Mouse (Mus musculus) midbrain, embryonic 10.5 days (tissue): ENCODE measurements around the gene Dner. TPM values are rescaled to one million over a fixed set of nuclear protein-coding genes. Genes with fewer than 3 reads are reported as not detected.

Experiments used
- DNase-seq: peaks from one replicate; pipeline ENCODE4 v3.0.0-alpha.2; 2017; ENCODE audit warnings: low spot score
- H3K27ac ChIP-seq: fragments of 300-500 bp; sonication (generic); replicated peaks from 2 replicates; pipeline ENCODE4 v1.5.1; 2016; ENCODE audit warnings: mild to moderate bottlenecking
- H3K27me3 ChIP-seq: fragments of 300-500 bp; sonication (generic); 2 replicates; pipeline ENCODE4 v1.6.1; 2016; ENCODE audit warnings: low read depth, mild to moderate bottlenecking; ENCODE audit not compliant: poor library complexity, severe bottlenecking
- H3K36me3 ChIP-seq: fragments of 300-500 bp; sonication (generic); 2 replicates; pipeline ENCODE4 v1.6.1; 2016; ENCODE audit warnings: mild to moderate bottlenecking, moderate library complexity
- H3K4me1 ChIP-seq: fragments of 300-500 bp; sonication (generic); 2 replicates; pipeline ENCODE4 v1.6.1; 2016
- H3K4me3 ChIP-seq: fragments of 300-500 bp; sonication (generic); 2 replicates; pipeline ENCODE4 v1.5.1; 2016; ENCODE audit warnings: mild to moderate bottlenecking, moderate library complexity
- H3K9me3 ChIP-seq: fragments of 300-500 bp; sonication (generic); replicated peaks from 2 replicates; pipeline ENCODE4 v1.6.1; 2016; ENCODE audit warnings: mild to moderate bottlenecking
- WGBS: fragments of 180-500 bp; shearing (Covaris S2); methylation state at CpG from one replicate; pipeline ENCODE4 v1.1.7; 2016; 5-methylcytosine and 5-hydroxymethylcytosine counted together
- polyA plus RNA-seq: library from polyadenylated mRNA; unstranded; fragments of >200 nt; fragmentation: Nextera tagmentation; extraction: Ambion mirVana; gene quantifications from 2 replicates; pipeline ENCODE4 v1.2.1, GENCODE M21; 2016

The Dner gene
- polyA plus RNA-seq, 1 experiment from 2014 or later = 10.6 TPM

- H3K27me3 ChIP-seq = no peaks in the 10 kb centered on the region
- 88% methylated on average over 1 of the region's 1 CpGs for WGBS
These were observed 187.5 kb downstream of the Dner start for GRCm38 (mm10) chr1:84508510-84508909.

DNA sequence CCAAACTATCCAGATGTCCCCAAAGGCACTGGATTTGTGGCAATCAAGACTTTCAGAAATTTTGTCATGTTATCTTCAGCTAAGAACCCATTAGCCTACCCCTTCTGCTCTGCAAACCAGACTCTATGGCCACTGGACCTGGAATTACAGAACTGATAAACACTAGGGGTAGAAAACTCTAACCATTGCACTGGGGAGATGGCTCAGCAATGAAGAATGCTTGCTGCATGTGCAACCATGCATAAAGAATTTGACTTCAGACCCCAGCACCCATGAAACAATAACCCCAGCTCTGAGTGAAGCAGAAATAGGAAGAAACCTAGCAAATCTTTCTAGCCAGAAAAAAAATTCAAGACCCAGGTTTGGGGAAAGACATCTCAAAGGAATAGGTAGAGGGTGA, 188.5 kb downstream of the Dner start:
- H3K27me3 ChIP-seq = no peaks in the 10 kb centered on the region
- no peaks in the 10 kb centered on the region for H3K36me3 ChIP-seq
- no peak overlapping the region for H3K27ac ChIP-seq
- H3K4me3 ChIP-seq = no peak overlapping the region
- no peak for DNase-seq
- H3K9me3 ChIP-seq = no peaks in the 10 kb centered on the region
- H3K4me1 ChIP-seq = peaks cover 14% of the 10 kb centered on the region; the same call in 1 of the 2 replicates

More at GRCm38 (mm10) chr1:84508510-84508909, 187.5 kb downstream of the Dner start:
- Histone ChIP-seq H3K9me3 (no peaks in the 10 kb centered on the region), H3K27ac (no peak overlapping the region), H3K4me3 (no peak overlapping the region), H3K36me3 (no peaks in the 10 kb centered on the region), H3K4me1 (peaks cover 14% of the 10 kb centered on the region; the same call in 1 of the 2 replicates)
- DNase-seq = no peak

DNA sequence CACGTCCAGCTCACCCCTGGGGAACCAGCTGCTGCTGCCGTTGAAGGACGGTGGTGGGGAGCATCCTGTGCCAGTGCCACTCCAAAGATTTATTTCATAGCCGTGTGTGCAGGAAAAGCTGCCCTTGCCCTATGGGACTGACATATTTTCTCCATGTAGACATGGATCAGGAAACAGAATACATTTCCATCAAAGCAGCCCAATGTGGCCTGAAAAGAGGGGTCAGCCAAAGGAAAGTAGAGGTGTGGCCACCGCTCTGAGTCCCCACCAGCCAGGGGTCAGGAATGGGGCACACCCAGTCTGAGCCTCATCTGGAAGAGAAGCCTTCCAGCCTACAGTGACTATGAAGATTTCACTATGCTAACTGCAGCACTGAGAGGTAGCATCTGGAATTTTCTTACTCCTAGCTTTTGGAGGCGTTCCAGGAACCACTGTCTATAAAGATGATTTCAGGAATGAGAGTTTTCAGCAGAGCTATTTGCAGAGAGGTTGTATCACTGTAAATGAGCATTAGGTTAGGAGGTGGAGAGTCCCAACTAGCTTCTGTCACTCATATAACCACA, 189.0 kb downstream of the Dner start:
- no peaks in the 10 kb centered on the region for H3K36me3 ChIP-seq
- H3K27ac ChIP-seq = no peak overlapping the region
- 76% methylated on average over 6 of the region's 6 CpGs for WGBS
- H3K9me3 ChIP-seq = no peaks in the 10 kb centered on the region
- peaks cover 14% of the 10 kb centered on the region; the same call in 1 of the 2 replicates for H3K4me1 ChIP-seq
- H3K4me3 ChIP-seq = no peak overlapping the region
- no peaks in the 10 kb centered on the region for H3K27me3 ChIP-seq
- no peak for DNase-seq

GRCm38 (mm10) chr1:84500673-84501072, 195.3 kb downstream of the Dner start:
- H3K4me3 ChIP-seq = no peak overlapping the region
- H3K27me3 ChIP-seq = no peaks in the 10 kb centered on the region
- no peak for DNase-seq

GRCm38 (mm10) chr1:84491732-84492131, 204.3 kb downstream of the Dner start:
- DNase-seq = no peak
- 89% methylated on average over 6 of the region's 6 CpGs for WGBS

More at GRCm38 (mm10) chr1:84500673-84501072, 195.3 kb downstream of the Dner start:
- Histone ChIP-seq H3K27ac (no peak overlapping the region), H3K36me3 (no peaks in the 10 kb centered on the region), H3K4me1 (no peaks in the 10 kb centered on the region), H3K9me3 (no peaks in the 10 kb centered on the region)
- 93% methylated on average over 3 of the region's 3 CpGs for WGBS

GRCm38 (mm10) chr1:84488546-84488945, 207.5 kb downstream of the Dner start:
- H3K9me3 ChIP-seq = no peaks in the 10 kb centered on the region
- H3K27ac ChIP-seq = no peak overlapping the region
- no peaks in the 10 kb centered on the region for H3K27me3 ChIP-seq
- H3K4me1 ChIP-seq = no peaks in the 10 kb centered on the region
- no peak overlapping the region for H3K4me3 ChIP-seq
- no peak for DNase-seq
- H3K36me3 ChIP-seq = no peaks in the 10 kb centered on the region
- 88% methylated on average over 1 of the region's 1 CpGs for WGBS

More at GRCm38 (mm10) chr1:84491732-84492131, 204.3 kb downstream of the Dner start:
- H3K27me3 ChIP-seq = no peaks in the 10 kb centered on the region
- H3K4me1 ChIP-seq = no peaks in the 10 kb centered on the region
- no peak overlapping the region for H3K27ac ChIP-seq
- H3K4me3 ChIP-seq = no peak overlapping the region
- H3K9me3 ChIP-seq = no peaks in the 10 kb centered on the region
- H3K36me3 ChIP-seq = no peaks in the 10 kb centered on the region

- Histone ChIP-seq H3K27ac (no peak overlapping the region), H3K27me3 (no peaks in the 10 kb centered on the region), H3K4me1 (no peaks in the 10 kb centered on the region), H3K4me3 (no peak overlapping the region), H3K36me3 (no peaks in the 10 kb centered on the region), H3K9me3 (no peaks in the 10 kb centered on the region)
- DNase-seq = no peak
These were observed 211.0 kb downstream of the Dner start for GRCm38 (mm10) chr1:84485066-84485465.

GRCm38 (mm10) chr1:84484577-84484976, 211.4 kb downstream of the Dner start:
- Histone ChIP-seq H3K4me1 (no peaks in the 10 kb centered on the region), H3K4me3 (no peak overlapping the region), H3K27ac (no peak overlapping the region), H3K9me3 (no peaks in the 10 kb centered on the region), H3K27me3 (no peaks in the 10 kb centered on the region), H3K36me3 (no peaks in the 10 kb centered on the region)
- no peak for DNase-seq
- WGBS = 88% methylated on average over 3 of the region's 3 CpGs

- H3K36me3 ChIP-seq = no peaks in the 10 kb centered on the region
- 89% methylated on average over 8 of the region's 8 CpGs for WGBS
- H3K4me3 ChIP-seq = no peak overlapping the region
- DNase-seq = no peak
- no peak overlapping the region for H3K27ac ChIP-seq
- H3K27me3 ChIP-seq = no peaks in the 10 kb centered on the region
- no peaks in the 10 kb centered on the region for H3K9me3 ChIP-seq
- H3K4me1 ChIP-seq = no peaks in the 10 kb centered on the region
These were observed 216.0 kb downstream of the Dner start for GRCm38 (mm10) chr1:84479976-84480375.

- Histone ChIP-seq H3K4me3 (no peak overlapping the region), H3K4me1 (no peaks in the 10 kb centered on the region), H3K9me3 (no peaks in the 10 kb centered on the region), H3K27me3 (no peaks in the 10 kb centered on the region), H3K36me3 (no peaks in the 10 kb centered on the region), H3K27ac (no peak overlapping the region)
- no peak for DNase-seq
- WGBS = 87% methylated on average over 3 of the region's 3 CpGs
These were observed 221.7 kb downstream of the Dner start for GRCm38 (mm10) chr1:84474274-84474673.

GRCm38 (mm10) chr1:84472260-84472659, 223.8 kb downstream of the Dner start:
- no peak for DNase-seq
- Histone ChIP-seq H3K9me3 (no peaks in the 10 kb centered on the region), H3K27ac (no peak overlapping the region), H3K27me3 (no peaks in the 10 kb centered on the region), H3K4me3 (no peak overlapping the region), H3K4me1 (no peaks in the 10 kb centered on the region), H3K36me3 (no peaks in the 10 kb centered on the region)
- 83% methylated on average over 2 of the region's 2 CpGs for WGBS

DNA sequence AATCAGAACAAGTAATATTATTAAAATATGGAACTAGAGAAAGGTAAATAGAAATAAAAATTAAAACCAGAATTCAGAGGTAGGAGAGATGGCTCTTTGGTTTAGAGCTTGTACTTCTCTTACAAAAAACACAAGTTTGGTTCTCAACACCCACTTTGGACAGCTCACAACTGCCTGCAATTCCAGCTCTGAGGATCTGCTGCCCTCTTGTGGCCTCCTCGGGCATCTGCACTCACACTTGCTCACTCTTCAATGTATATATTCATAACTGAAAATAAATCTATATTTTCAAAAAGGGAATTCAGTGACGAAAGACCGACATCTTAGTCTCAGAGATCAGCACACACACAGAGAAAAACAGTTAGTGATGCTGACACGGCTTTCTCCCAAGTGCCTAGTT, 225.7 kb downstream of the Dner start:
- H3K9me3 ChIP-seq = no peaks in the 10 kb centered on the region
- no peaks in the 10 kb centered on the region for H3K27me3 ChIP-seq
- H3K27ac ChIP-seq = no peak overlapping the region
- DNase-seq = no peak
- no peaks in the 10 kb centered on the region for H3K36me3 ChIP-seq
- no peak overlapping the region for H3K4me3 ChIP-seq
- no peaks in the 10 kb centered on the region for H3K4me1 ChIP-seq
- 66% methylated on average over 4 of the region's 4 CpGs for WGBS

DNA sequence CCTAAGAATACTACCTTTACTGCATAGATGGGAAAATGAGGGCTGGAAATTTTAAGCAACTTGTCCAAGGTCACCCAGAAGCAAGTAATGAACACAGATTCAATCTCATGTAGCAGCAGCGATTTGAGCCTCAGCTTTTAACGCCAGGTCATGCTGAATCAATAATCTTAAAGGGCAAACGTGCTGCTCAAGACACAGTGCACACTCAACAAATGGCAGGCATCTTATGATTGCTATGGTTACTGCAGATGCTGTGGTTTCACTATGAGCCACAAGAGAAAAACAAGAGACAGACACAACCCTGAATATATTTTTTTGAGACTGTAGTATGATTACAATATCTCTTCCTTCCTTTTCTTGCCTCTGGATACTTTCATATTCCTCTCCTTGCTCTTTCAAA, 228.4 kb downstream of the Dner start:
- H3K4me3 ChIP-seq = no peak overlapping the region
- H3K27ac ChIP-seq = no peak overlapping the region
- no peak for DNase-seq
- H3K36me3 ChIP-seq = no peaks in the 10 kb centered on the region
- no peaks in the 10 kb centered on the region for H3K9me3 ChIP-seq
- no peaks in the 10 kb centered on the region for H3K4me1 ChIP-seq
- 85% methylated on average over 3 of the region's 3 CpGs for WGBS
- H3K27me3 ChIP-seq = no peaks in the 10 kb centered on the region

GRCm38 (mm10) chr1:84464761-84465160, 231.3 kb downstream of the Dner start:
- H3K36me3 ChIP-seq = no peaks in the 10 kb centered on the region
- no peaks in the 10 kb centered on the region for H3K4me1 ChIP-seq
- WGBS = 90% methylated on average over 3 of the region's 3 CpGs
- H3K27ac ChIP-seq = no peak overlapping the region
- no peak for DNase-seq
- H3K4me3 ChIP-seq = no peak overlapping the region
- H3K9me3 ChIP-seq = no peaks in the 10 kb centered on the region
- no peaks in the 10 kb centered on the region for H3K27me3 ChIP-seq
